Mouse (Mus musculus): Measurements from ENCODE around the gene Hnrnpul2. TPM values are rescaled to one million over a fixed set of nuclear protein-coding genes. Genes with fewer than 3 reads are reported as not detected.

Gene Hnrnpul2
- total and polyA plus RNA-seq, 3 experiments: 39.4 to 174 (median 106) TPM

GRCm38 (mm10) chr19:8803879-8804660 lies 15.7 kb upstream of the Hnrnpul2 start:
- Histone ChIP-seq H3K36me3 (ENCODE audit: control insufficient read depth in 1 of 2, insufficient read depth in 2 of 2, low read length in 2 of 2) (peaks cover 4 to 5% of the 10 kb centered on the region in 2 experiments), H3K4me3 (ENCODE audit: control insufficient read depth in 1 of 2, insufficient read depth in 1 of 2, low read depth in 2 of 2, low read length in 2 of 2) (no peak overlapping the region), H3K79me2 (ENCODE audit: control insufficient read depth, insufficient read depth, low read length, poor library complexity) (no peaks in the 10 kb centered on the region; the same call in 1 of the 2 replicates), H3K9me3 (replicated peaks; ENCODE audit: insufficient read depth, low read length) (no peaks in the 10 kb centered on the region), H3K27me3 (ENCODE audit: control insufficient read depth in 1 of 2, insufficient read depth in 2 of 2, low read length in 2 of 2) (no peaks in the 10 kb centered on the region), H3K27ac (ENCODE audit: control insufficient read depth, low read depth, low read length) (no peak overlapping the region), H3K9ac (ENCODE audit: control insufficient read depth, low read depth, low read length, poor library complexity, severe bottlenecking) (no peak overlapping the region), H3K4me1 (ENCODE audit: control insufficient read depth in 1 of 2, insufficient read depth in 2 of 2, low read length in 2 of 2) (peaks cover 2 to 19% of the 10 kb centered on the region in 2 experiments; a peak in 2 of 4 replicates)
- no peak for DNase-seq (ENCODE audit: low read depth, low spot score)
- TF ChIP-seq E2F4 (IDR thresholded peaks at IDR 0.05; ENCODE audit: borderline replicate concordance, low read depth, low read length) (no peak), HCFC1 (IDR thresholded peaks at IDR 0.05; ENCODE audit: low read depth, low read length) (no peak), BHLHE40 (IDR thresholded peaks at IDR 0.05; ENCODE audit: borderline replicate concordance, low read depth, low read length) (no peak), CTCF (IDR thresholded peaks at IDR 0.05 in 2 of 3, conservative IDR thresholded peaks at IDR 0.05 in 1 of 3; ENCODE audit: control insufficient read depth in 1 of 3, insufficient read depth in 1 of 3, low read depth in 2 of 3, low read length in 3 of 3, poor library complexity in 1 of 3, severe bottlenecking in 1 of 3) (no peak), MYC (IDR thresholded peaks at IDR 0.05; ENCODE audit: low read depth, low read length) (no peak), SMC3 (IDR thresholded peaks at IDR 0.05; ENCODE audit: low read depth, low read length) (no peak), MXI1 (IDR thresholded peaks at IDR 0.05; ENCODE audit: low read depth, low read length) (no peak), ZKSCAN1 (IDR thresholded peaks at IDR 0.05; ENCODE audit: low read depth, low read length) (no peak), CHD2 (IDR thresholded peaks at IDR 0.05; ENCODE audit: low read length) (no peak)

DNA sequence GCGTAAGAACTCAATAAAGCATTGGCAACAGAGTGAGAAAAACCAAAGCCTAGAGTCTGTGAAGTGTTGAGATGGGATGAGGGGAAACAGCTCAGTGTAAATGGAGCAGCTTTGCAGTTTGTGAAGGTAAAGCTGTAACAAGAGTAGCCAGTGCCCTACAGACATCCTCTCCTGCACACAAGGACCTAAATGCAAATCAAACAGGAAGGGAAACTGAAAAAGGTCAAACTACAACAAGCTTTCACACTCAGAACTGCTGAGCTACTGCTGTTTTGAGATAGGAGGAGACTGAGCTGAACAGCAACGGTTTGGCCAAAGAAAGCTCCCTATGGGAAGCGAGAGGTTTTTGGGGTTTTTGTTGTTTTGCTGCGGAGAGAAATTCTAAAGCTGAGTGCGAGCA lies 13.0 kb upstream of the Hnrnpul2 start:
- H3K79me2 ChIP-seq (ENCODE audit: control insufficient read depth, insufficient read depth, low read length, poor library complexity): peaks cover 1% of the 10 kb centered on the region
- no peaks in the 10 kb centered on the region for H3K9me3 ChIP-seq (replicated peaks; ENCODE audit: insufficient read depth, low read length)
- H3K36me3 ChIP-seq (ENCODE audit: control insufficient read depth in 1 of 2, insufficient read depth in 2 of 2, low read length in 2 of 2): peaks cover 0 to 13% of the 10 kb centered on the region in 2 experiments; a peak in 2 of 4 replicates
- DNase-seq (ENCODE audit: low read depth, low spot score): no peak
- H3K27ac ChIP-seq (ENCODE audit: control insufficient read depth, low read depth, low read length): no peak overlapping the region
- no peak overlapping the region for H3K4me3 ChIP-seq (ENCODE audit: control insufficient read depth in 1 of 2, insufficient read depth in 1 of 2, low read depth in 2 of 2, low read length in 2 of 2)
- TF ChIP-seq RAD21 (IDR thresholded peaks at IDR 0.05; ENCODE audit: low read depth, low read length) (no peak), KAT2A (conservative IDR thresholded peaks at IDR 0.05; ENCODE audit: low read depth, low read length) (no peak), JUND (IDR thresholded peaks at IDR 0.05; ENCODE audit: low read depth, low read length) (no peak), CHD2 (IDR thresholded peaks at IDR 0.05; ENCODE audit: low read length) (no peak), USF1 (IDR thresholded peaks at IDR 0.05; ENCODE audit: low read depth, low read length) (no peak), TBP (IDR thresholded peaks at IDR 0.05; ENCODE audit: low read depth, low read length) (no peak)
- H3K27me3 ChIP-seq (ENCODE audit: control insufficient read depth in 1 of 2, insufficient read depth in 2 of 2, low read length in 2 of 2): no peaks in the 10 kb centered on the region
- H3K4me1 ChIP-seq (ENCODE audit: control insufficient read depth in 1 of 2, insufficient read depth in 2 of 2, low read length in 2 of 2): peaks cover under 1 to 15% of the 10 kb centered on the region in 2 experiments; a peak in 2 of 4 replicates
- H3K9ac ChIP-seq (ENCODE audit: control insufficient read depth, low read depth, low read length, poor library complexity, severe bottlenecking): no peak overlapping the region
